Mouse (Mus musculus): Measurements from ENCODE around the gene Inpp5a. TPM values are rescaled to one million over a fixed set of nuclear protein-coding genes. Genes with fewer than 3 reads are reported as not detected.
A peak's percentile ranks its signal among the peaks of the same experiment; 100 is the strongest.

Inpp5a gene
- polyA plus RNA-seq, 1 experiment from 2014 or later, result 16.4 TPM

GRCm38 (mm10) chr7:139476700-139477099 is 87.8 kb downstream of the Inpp5a start:
- Histone ChIP-seq H3K4me3 (no peak overlapping the region), H3K4me2 (no peak overlapping the region), H3K27me3 (peaks cover under 1% of the 10 kb centered on the region; the same call in 1 of the 2 replicates), H3K9ac (no peak overlapping the region), H3K9me3 (no peaks in the 10 kb centered on the region), H3K36me3 (0 out of 2 replicates have a peak, but pooled peaks cover 1% of the 10 kb centered on the region), H3K27ac (no peak overlapping the region), H3K4me1 (replicated peaks) (no peaks in the 10 kb centered on the region; the same call in 1 of the 2 replicates)
- WGBS, result 77% methylated on average over 2 of the region's 2 CpGs
- no peak for ATAC-seq (ENCODE audit: low FRiP score)

GRCm38 (mm10) chr7:139477748-139478147 is 88.8 kb downstream of the Inpp5a start:
- Histone ChIP-seq H3K36me3 (0 out of 2 replicates have a peak, but pooled peaks cover 3% of the 10 kb centered on the region), H3K9ac (no peak overlapping the region), H3K27ac (no peak overlapping the region), H3K27me3 (peaks cover 9% of the 10 kb centered on the region; the same call in 1 of the 2 replicates), H3K9me3 (no peaks in the 10 kb centered on the region), H3K4me3 (no peak overlapping the region), H3K4me1 (replicated peaks) (no peaks in the 10 kb centered on the region; the same call in 1 of the 2 replicates), H3K4me2 (no peak overlapping the region)
- 92% methylated on average over 3 of the region's 3 CpGs for WGBS
- ATAC-seq (ENCODE audit: low FRiP score), result no peak

GRCm38 (mm10) chr7:139479077-139479476 is 90.2 kb downstream of the Inpp5a start:
- Histone ChIP-seq H3K4me1 (replicated peaks) (no peaks in the 10 kb centered on the region), H3K4me2 (no peak overlapping the region), H3K9ac (no peak overlapping the region), H3K4me3 (no peak overlapping the region), H3K36me3 (0 out of 2 replicates have a peak, but pooled peaks cover 3% of the 10 kb centered on the region), H3K9me3 (no peaks in the 10 kb centered on the region), H3K27ac (no peak overlapping the region), H3K27me3 (peaks cover 20% of the 10 kb centered on the region)
- 84% methylated on average over 1 of the region's 1 CpGs for WGBS
- ATAC-seq (ENCODE audit: low FRiP score), result no peak

GRCm38 (mm10) chr7:139479626-139480025 is 90.7 kb downstream of the Inpp5a start:
- no peak for ATAC-seq (ENCODE audit: low FRiP score)
- WGBS, result 74% methylated on average over 6 of the region's 6 CpGs
- H3K27ac ChIP-seq, result no peak overlapping the region
- H3K27me3 ChIP-seq, result peaks cover 23% of the 10 kb centered on the region
- H3K4me3 ChIP-seq, result no peak overlapping the region
- no peaks in the 10 kb centered on the region for H3K9me3 ChIP-seq
- no peak overlapping the region for H3K4me2 ChIP-seq
- peaks cover 4% of the 10 kb centered on the region for H3K4me1 ChIP-seq (replicated peaks)
- no peak overlapping the region for H3K9ac ChIP-seq
- H3K36me3 ChIP-seq, result 0 out of 2 replicates have a peak, but pooled peaks cover 3% of the 10 kb centered on the region

- 60% methylated on average over 9 of the region's 9 CpGs for WGBS
Measured at GRCm38 (mm10) chr7:139484206-139484955, 95.5 kb downstream of the Inpp5a start.

GRCm38 (mm10) chr7:139489721-139490211 is 100.9 kb downstream of the Inpp5a start:
- Histone ChIP-seq H3K27ac (no peak overlapping the region), H3K4me1 (replicated peaks) (peaks cover 2% of the 10 kb centered on the region; the same call in 1 of the 2 replicates), H3K36me3 (no peaks in the 10 kb centered on the region), H3K27me3 (peaks cover 95% of the 10 kb centered on the region), H3K4me3 (no peak overlapping the region), H3K9me3 (no peaks in the 10 kb centered on the region), H3K9ac (no peak overlapping the region), H3K4me2 (no peak overlapping the region)
- no peak for ATAC-seq (ENCODE audit: low FRiP score)
- WGBS, result 79% methylated on average over 3 of the region's 3 CpGs

More at GRCm38 (mm10) chr7:139484206-139484955, 95.5 kb downstream of the Inpp5a start:
- ATAC-seq (ENCODE audit: low FRiP score), result peak; percentile 53
- no peak overlapping the region for H3K4me2 ChIP-seq
- H3K4me3 ChIP-seq, result no peak overlapping the region
- H3K9me3 ChIP-seq, result no peaks in the 10 kb centered on the region
- peaks cover 7% of the 10 kb centered on the region for H3K4me1 ChIP-seq (replicated peaks)
- H3K36me3 ChIP-seq, result 0 out of 2 replicates have a peak, but pooled peaks cover 3% of the 10 kb centered on the region
- no peak overlapping the region for H3K9ac ChIP-seq
- H3K27me3 ChIP-seq, result peaks cover 69% of the 10 kb centered on the region
- H3K27ac ChIP-seq, result no peak overlapping the region

- Histone ChIP-seq H3K9me3 (no peaks in the 10 kb centered on the region), H3K27me3 (peaks cover 90% of the 10 kb centered on the region), H3K9ac (no peak overlapping the region), H3K36me3 (no peaks in the 10 kb centered on the region), H3K4me2 (no peak overlapping the region), H3K27ac (no peak overlapping the region), H3K4me3 (no peak overlapping the region), H3K4me1 (replicated peaks) (peaks cover 5% of the 10 kb centered on the region)
- no peak for ATAC-seq (ENCODE audit: low FRiP score)
- 97% methylated on average over 4 of the region's 4 CpGs for WGBS
Measured at GRCm38 (mm10) chr7:139492351-139492750, 103.4 kb downstream of the Inpp5a start.

- Histone ChIP-seq H3K27me3 (peaks cover 84% of the 10 kb centered on the region), H3K36me3 (no peaks in the 10 kb centered on the region), H3K27ac (no peak overlapping the region), H3K4me3 (no peak overlapping the region), H3K4me2 (no peak overlapping the region), H3K4me1 (replicated peaks) (peaks cover 11% of the 10 kb centered on the region), H3K9me3 (no peaks in the 10 kb centered on the region), H3K9ac (no peak overlapping the region)
- no peak for ATAC-seq (ENCODE audit: low FRiP score)
- 36% methylated on average over 2 of the region's 2 CpGs for WGBS
Measured at GRCm38 (mm10) chr7:139492946-139493345, 104.0 kb downstream of the Inpp5a start.

GRCm38 (mm10) chr7:139495791-139496190 is 106.9 kb downstream of the Inpp5a start:
- H3K9ac ChIP-seq, result no peak overlapping the region
- peaks cover 20% of the 10 kb centered on the region for H3K4me1 ChIP-seq (replicated peaks)
- no peak for ATAC-seq (ENCODE audit: low FRiP score)
- no peaks in the 10 kb centered on the region for H3K9me3 ChIP-seq
- peaks cover 79% of the 10 kb centered on the region for H3K27me3 ChIP-seq
- no peaks in the 10 kb centered on the region for H3K36me3 ChIP-seq
- no peak overlapping the region for H3K4me2 ChIP-seq
- no peak overlapping the region for H3K4me3 ChIP-seq
- no peak overlapping the region for H3K27ac ChIP-seq
- WGBS, result 83% methylated on average over 6 of the region's 6 CpGs

GRCm38 (mm10) chr7:139498038-139498625 is 109.2 kb downstream of the Inpp5a start:
- WGBS, result 46% methylated on average over 19 of the region's 19 CpGs
- Histone ChIP-seq H3K9me3 (no peaks in the 10 kb centered on the region), H3K4me1 (replicated peaks) (peaks cover 20% of the 10 kb centered on the region), H3K27me3 (peaks cover 78% of the 10 kb centered on the region), H3K4me3 (no peak overlapping the region), H3K9ac (no peak overlapping the region), H3K4me2 (peak overlapping the region; percentile 4; the same call in 1 of the 2 replicates), H3K27ac (no peak overlapping the region), H3K36me3 (no peaks in the 10 kb centered on the region)
- ATAC-seq (ENCODE audit: low FRiP score), result peak; percentile 55; the same call in 1 of the 2 replicates

- Histone ChIP-seq H3K9me3 (no peaks in the 10 kb centered on the region), H3K4me2 (no peak overlapping the region), H3K4me3 (no peak overlapping the region), H3K27me3 (peaks cover 83% of the 10 kb centered on the region), H3K9ac (no peak overlapping the region), H3K4me1 (replicated peaks) (peaks cover 17% of the 10 kb centered on the region), H3K36me3 (no peaks in the 10 kb centered on the region), H3K27ac (no peak overlapping the region)
- ATAC-seq (ENCODE audit: low FRiP score), result no peak
- WGBS, result 53% methylated on average over 7 of the region's 7 CpGs
Measured at GRCm38 (mm10) chr7:139504064-139504463, 115.2 kb downstream of the Inpp5a start.

GRCm38 (mm10) chr7:139506677-139507412 is 117.9 kb downstream of the Inpp5a start:
- H3K9ac ChIP-seq, result no peak overlapping the region
- 75% methylated on average over 9 of the region's 9 CpGs for WGBS
- no peaks in the 10 kb centered on the region for H3K36me3 ChIP-seq
- peaks cover 17% of the 10 kb centered on the region for H3K4me1 ChIP-seq (replicated peaks)
- no peak overlapping the region for H3K4me3 ChIP-seq
- no peaks in the 10 kb centered on the region for H3K9me3 ChIP-seq
- H3K27ac ChIP-seq, result no peak overlapping the region
- H3K4me2 ChIP-seq, result no peak overlapping the region
- H3K27me3 ChIP-seq, result peaks cover 85% of the 10 kb centered on the region
- ATAC-seq (ENCODE audit: low FRiP score), result no peak

Data from hindbrain, embryonic 13.5 days (tissue).